Mouse (Mus musculus) B cell, adult 2 months (primary cell): ENCODE results near the gene Nexn.
"Not testable (repeated sequence)": the region's sequence is repeated elsewhere in the genome, so short reads cannot be mapped to it uniquely, and the experiment has no call there.

ENCODE experiments used
- DNase-seq, 2 experiments: peaks; one replicate each; pipeline ENCODE4 v3.0.0; 2022

The Nexn gene

GRCm38 (mm10) chr3:152231333-152232100 is 34.6 kb downstream of the Nexn start:
- no peak for DNase-seq

GRCm38 (mm10) chr3:152229271-152229670 is 36.9 kb downstream of the Nexn start:
- DNase-seq = no peak

GRCm38 (mm10) chr3:152228843-152229242 is 37.3 kb downstream of the Nexn start:
- no peak for DNase-seq

- DNase-seq = no peak
Measured at GRCm38 (mm10) chr3:152225906-152226305, 40.2 kb downstream of the Nexn start.

- no peak for DNase-seq
Measured at GRCm38 (mm10) chr3:152224918-152225317, 41.2 kb downstream of the Nexn start.

GRCm38 (mm10) chr3:152213416-152213815 is 52.7 kb downstream of the Nexn start:
- DNase-seq = no peak

GRCm38 (mm10) chr3:152211731-152212279 is 54.3 kb downstream of the Nexn start:
- DNase-seq = peak in 1 of 2 experiments; percentile 18

- peak; percentile 80 to 85 for DNase-seq
Measured at GRCm38 (mm10) chr3:152210728-152211391, 55.3 kb downstream of the Nexn start.

- peak; percentile 100 for DNase-seq
Measured at GRCm38 (mm10) chr3:152209967-152210634, 56.0 kb downstream of the Nexn start, which contains the start of the genes Dnajb4 and Fubp1. Dnajb4 (minus strand) TSS chr3:152210302. Fubp1 (plus strand) TSS chr3:152210422.

- DNase-seq = no peak
Measured at GRCm38 (mm10) chr3:152209177-152209966, 56.8 kb downstream of the Nexn start.

- no peak for DNase-seq
Measured at GRCm38 (mm10) chr3:152208096-152208885, 57.9 kb downstream of the Nexn start.

GRCm38 (mm10) chr3:152207156-152207555 is 59.0 kb downstream of the Nexn start:
- DNase-seq = no peak

GRCm38 (mm10) chr3:152204577-152204976 is 61.6 kb downstream of the Nexn start:
- DNase-seq = no peak

GRCm38 (mm10) chr3:152203996-152204395 is 62.2 kb downstream of the Nexn start:
- DNase-seq = no peak

GRCm38 (mm10) chr3:152203411-152203810 is 62.7 kb downstream of the Nexn start:
- no peak for DNase-seq

- DNase-seq = no peak
Measured at GRCm38 (mm10) chr3:152202942-152203341, 63.2 kb downstream of the Nexn start.

GRCm38 (mm10) chr3:152201651-152202050 is 64.5 kb downstream of the Nexn start:
- no peak for DNase-seq

- no peak for DNase-seq
Measured at GRCm38 (mm10) chr3:152201181-152201580, 65.0 kb downstream of the Nexn start.

GRCm38 (mm10) chr3:152199125-152199524 is 67.0 kb downstream of the Nexn start:
- DNase-seq = no peak

GRCm38 (mm10) chr3:152197246-152197645 is 68.9 kb downstream of the Nexn start:
- not testable (repeated sequence) for DNase-seq

- peak; percentile 76 to 82 for DNase-seq
Measured at GRCm38 (mm10) chr3:152193635-152194097, 72.5 kb downstream of the Nexn start.
